Mouse (Mus musculus): ENCODE measurements around the gene Usp8.

DNA sequence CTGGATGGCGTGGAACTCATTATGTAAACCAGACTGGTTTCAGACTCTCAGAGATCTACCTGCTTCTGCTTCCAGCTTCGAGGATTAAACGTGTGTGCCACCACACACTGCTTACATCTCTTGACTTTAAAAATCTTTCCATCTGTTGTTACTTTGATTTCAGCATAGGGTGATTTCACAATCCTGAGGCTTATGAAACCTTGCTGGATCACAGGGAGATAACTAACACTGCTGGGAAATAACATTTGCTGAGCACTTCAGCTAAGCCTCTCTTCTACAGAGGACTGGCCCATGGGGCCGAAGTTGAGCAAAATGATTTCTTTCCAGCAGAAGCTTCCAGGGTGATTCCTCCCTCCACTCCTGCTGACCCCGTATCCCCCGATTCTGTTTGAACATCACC is 11.8 kb upstream of the Usp8 start:
- TF ChIP-seq POLR2A (IDR thresholded peaks at IDR 0.05; ENCODE audit: control insufficient read depth, low read depth, low read length) (no peak), CTCF (IDR thresholded peaks at IDR 0.05; ENCODE audit: control insufficient read depth, insufficient read depth, insufficient replicate concordance, low read depth, low read length) (no peak)
